Mouse (Mus musculus) B cell, adult 62 days (primary cell): ENCODE results near the gene Cox10. TPM values are rescaled to one million over a fixed set of nuclear protein-coding genes. Genes with fewer than 3 reads are reported as not detected.

Source experiments
- total RNA-seq: library from RNA; stranded (reverse); gene quantifications from 4 replicates; pipeline ENCODE4 v1.2.4, GENCODE M21; 2023

Gene Cox10
- total RNA-seq, result 16.4 to 21.7 TPM (median 20.7 TPM) in 4 replicates

GRCm38 (mm10) chr11:64078956-64079726 is at the start of gene Cox10:
TSS of gene Cox10 (minus strand) at chr11:64079468.

DNA sequence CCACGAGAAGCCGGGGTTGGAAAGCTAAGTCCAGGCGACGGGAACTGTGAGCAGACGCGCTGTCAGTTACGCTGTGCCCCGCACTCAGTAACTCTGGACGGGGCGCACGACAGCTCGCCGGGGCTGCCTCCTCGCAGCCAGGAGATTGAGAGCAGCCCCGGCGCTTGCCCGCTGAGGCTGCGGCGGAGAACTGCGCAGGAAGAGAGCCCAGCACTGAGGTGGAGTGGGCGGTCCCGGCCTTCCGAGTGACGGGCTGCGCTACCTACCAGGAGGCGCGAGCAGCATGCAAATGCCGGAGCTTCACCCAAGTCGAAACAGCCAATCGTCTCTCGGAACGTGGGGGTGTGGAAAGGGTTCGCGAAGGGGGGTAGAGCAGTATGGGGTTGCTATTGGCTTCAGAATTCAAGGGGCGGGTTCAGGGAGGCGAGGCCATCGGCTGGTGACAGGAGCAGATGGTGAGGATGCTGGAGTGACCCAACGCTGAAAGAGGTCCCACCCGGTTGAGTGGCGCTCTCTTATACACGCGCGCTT is 157.1 kb downstream of the Cox10 start, which contains the start of gene Hs3st3b1:
TSS of gene Hs3st3b1 (minus strand) at position 200 of the 531 bp plus-strand sequence.

Other genes with a start within 250 kb of the Cox10 start
- gene Hs3st3b1, start 157.2 kb downstream of the Cox10 start, total RNA-seq, result 10.8 to 11.5 TPM (median 11.2 TPM) in 4 replicates